Mouse (Mus musculus): Measurements from ENCODE around the gene Dgat2. TPM values are rescaled to one million over a fixed set of nuclear protein-coding genes. Genes with fewer than 3 reads are reported as not detected.

Gene Dgat2
- polyA plus RNA-seq, 1 experiment from 2014 or later: 11.9 TPM

DNA sequence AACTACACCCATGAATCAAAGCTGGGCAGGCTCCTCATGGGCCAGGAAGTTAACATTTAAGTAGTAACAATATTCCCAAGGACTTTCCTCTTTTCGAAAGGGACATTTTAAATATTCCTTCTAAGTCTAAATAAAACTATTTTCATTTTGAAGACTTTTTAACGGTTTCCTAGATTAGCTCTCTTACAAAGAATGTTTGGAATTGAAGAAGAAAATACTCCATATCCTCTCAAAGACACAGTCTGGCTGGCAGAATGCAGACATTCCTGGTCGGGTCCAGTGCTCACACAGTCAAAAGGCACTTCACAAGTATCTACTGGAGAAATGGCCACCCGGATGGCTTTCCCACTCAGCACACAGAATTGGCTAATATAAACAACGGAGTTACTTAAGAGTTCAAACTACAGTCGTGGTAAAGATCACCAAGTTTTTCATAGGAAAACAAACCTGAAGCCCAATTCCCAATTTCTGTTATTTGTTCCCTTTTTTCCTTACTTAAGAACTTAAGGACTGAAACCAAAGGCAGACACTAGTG, 50.6 kb downstream of the Dgat2 start:
- Histone ChIP-seq H3K27ac (ENCODE audit: low read depth, low read length) (no peak overlapping the region), H3K9me3 (replicated peaks; ENCODE audit: control insufficient read depth, low read length) (no peaks in the 10 kb centered on the region), H3K36me3 (ENCODE audit: control insufficient read depth, insufficient read depth, low read length) (no peaks in the 10 kb centered on the region), H3K4me3 (ENCODE audit: low read depth, low read length) (no peak overlapping the region), H3K27me3 (replicated peaks; ENCODE audit: control insufficient read depth, insufficient read depth, low read length) (no peaks in the 10 kb centered on the region), H3K4me2 (ENCODE audit: low read length) (no peak overlapping the region), H3K9ac (ENCODE audit: low read length) (no peak overlapping the region), H3K4me1 (ENCODE audit: control insufficient read depth, insufficient read depth, low read length) (no peaks in the 10 kb centered on the region)
- no peak for ATAC-seq
- WGBS: 85% methylated on average over 6 of the region's 6 CpGs
- DNase-seq (ENCODE audit: low spot score): no peak

- no peaks in the 10 kb centered on the region for H3K27me3 ChIP-seq (replicated peaks; ENCODE audit: control insufficient read depth, insufficient read depth, low read length)
- no peaks in the 10 kb centered on the region for H3K36me3 ChIP-seq (ENCODE audit: control insufficient read depth, insufficient read depth, low read length)
- H3K9me3 ChIP-seq (replicated peaks; ENCODE audit: control insufficient read depth, low read length): no peaks in the 10 kb centered on the region; the same call in 1 of the 2 replicates
- H3K9ac ChIP-seq (ENCODE audit: low read length): no peak overlapping the region
- H3K27ac ChIP-seq (ENCODE audit: low read depth, low read length): no peak overlapping the region
- ATAC-seq (no peak), DNase-seq (ENCODE audit: low spot score) (no peak)
- WGBS: 91% methylated on average over 8 of the region's 8 CpGs
- H3K4me1 ChIP-seq (ENCODE audit: control insufficient read depth, insufficient read depth, low read length): no peaks in the 10 kb centered on the region
- H3K4me3 ChIP-seq (ENCODE audit: low read depth, low read length): no peak overlapping the region
- H3K4me2 ChIP-seq (ENCODE audit: low read length): no peak overlapping the region
Measured at GRCm38 (mm10) chr7:99128965-99129364, 53.6 kb downstream of the Dgat2 start.

GRCm38 (mm10) chr7:99128020-99128950, 54.2 kb downstream of the Dgat2 start:
- ATAC-seq (no peak), DNase-seq (ENCODE audit: low spot score) (no peak)
- Histone ChIP-seq H3K4me1 (ENCODE audit: control insufficient read depth, insufficient read depth, low read length) (no peaks in the 10 kb centered on the region), H3K27ac (ENCODE audit: low read depth, low read length) (no peak overlapping the region), H3K36me3 (ENCODE audit: control insufficient read depth, insufficient read depth, low read length) (no peaks in the 10 kb centered on the region), H3K4me3 (ENCODE audit: low read depth, low read length) (no peak overlapping the region), H3K27me3 (replicated peaks; ENCODE audit: control insufficient read depth, insufficient read depth, low read length) (no peaks in the 10 kb centered on the region), H3K9ac (ENCODE audit: low read length) (no peak overlapping the region), H3K4me2 (ENCODE audit: low read length) (no peak overlapping the region), H3K9me3 (replicated peaks; ENCODE audit: control insufficient read depth, low read length) (no peaks in the 10 kb centered on the region; the same call in 1 of the 2 replicates)
- 51% methylated on average over 10 of the region's 10 CpGs for WGBS

- H3K4me1 ChIP-seq (ENCODE audit: control insufficient read depth, insufficient read depth, low read length): no peaks in the 10 kb centered on the region
- no peaks in the 10 kb centered on the region for H3K27me3 ChIP-seq (replicated peaks; ENCODE audit: control insufficient read depth, insufficient read depth, low read length)
- no peaks in the 10 kb centered on the region; the same call in 1 of the 2 replicates for H3K9me3 ChIP-seq (replicated peaks; ENCODE audit: control insufficient read depth, low read length)
- H3K9ac ChIP-seq (ENCODE audit: low read length): no peak overlapping the region
- DNase-seq (ENCODE audit: low spot score) (no peak), ATAC-seq (no peak)
- no peak overlapping the region for H3K4me3 ChIP-seq (ENCODE audit: low read depth, low read length)
- no peak overlapping the region for H3K4me2 ChIP-seq (ENCODE audit: low read length)
- 81% methylated on average over 8 of the region's 8 CpGs for WGBS
- no peaks in the 10 kb centered on the region for H3K36me3 ChIP-seq (ENCODE audit: control insufficient read depth, insufficient read depth, low read length)
- no peak overlapping the region for H3K27ac ChIP-seq (ENCODE audit: low read depth, low read length)
Measured at GRCm38 (mm10) chr7:99126057-99126456, 56.5 kb downstream of the Dgat2 start.

- Histone ChIP-seq H3K4me3 (ENCODE audit: low read depth, low read length) (no peak overlapping the region), H3K27me3 (replicated peaks; ENCODE audit: control insufficient read depth, insufficient read depth, low read length) (no peaks in the 10 kb centered on the region), H3K4me1 (ENCODE audit: control insufficient read depth, insufficient read depth, low read length) (no peaks in the 10 kb centered on the region), H3K9me3 (replicated peaks; ENCODE audit: control insufficient read depth, low read length) (no peaks in the 10 kb centered on the region; the same call in 1 of the 2 replicates), H3K36me3 (ENCODE audit: control insufficient read depth, insufficient read depth, low read length) (no peaks in the 10 kb centered on the region), H3K9ac (ENCODE audit: low read length) (no peak overlapping the region), H3K27ac (ENCODE audit: low read depth, low read length) (no peak overlapping the region), H3K4me2 (ENCODE audit: low read length) (no peak overlapping the region)
- WGBS: 70% methylated on average over 5 of the region's 5 CpGs
- no peak for DNase-seq (ENCODE audit: low spot score)
- ATAC-seq: no peak
Measured at GRCm38 (mm10) chr7:99122651-99123050, 59.9 kb downstream of the Dgat2 start.

DNA sequence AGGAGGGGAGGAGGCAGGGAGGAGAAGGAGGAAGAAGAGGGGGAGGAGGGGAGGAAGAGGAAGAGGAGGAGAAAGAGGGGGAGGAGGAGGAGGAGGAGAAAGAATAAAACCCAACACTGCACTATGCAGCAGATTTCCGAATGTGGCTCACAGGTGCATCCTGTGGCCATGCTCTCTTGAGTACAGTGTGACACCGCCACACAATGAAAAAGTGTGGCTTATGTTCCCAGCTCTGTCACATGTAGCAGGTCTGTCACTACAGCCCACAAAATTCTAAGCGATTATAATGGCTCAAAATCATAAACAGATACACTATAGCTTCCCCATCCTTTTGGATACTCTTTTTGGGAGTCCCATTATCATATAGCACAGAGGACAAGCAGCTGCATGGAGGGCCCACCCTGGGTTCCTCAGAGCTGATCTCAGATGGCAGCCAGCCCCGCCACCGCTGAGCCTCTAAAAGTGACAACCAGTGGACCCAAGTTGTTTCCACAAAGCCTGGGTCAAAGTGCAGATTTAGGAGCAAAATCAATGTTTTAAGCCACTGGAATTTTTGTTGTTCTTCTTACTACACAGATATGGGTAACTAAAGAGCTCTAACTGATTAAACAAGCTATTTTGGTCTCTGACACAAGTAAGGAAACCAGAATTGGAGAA, 61.5 kb downstream of the Dgat2 start:
- WGBS: 91% methylated on average over 5 of the region's 5 CpGs
- no peak for ATAC-seq

GRCm38 (mm10) chr7:99120082-99120481, 62.4 kb downstream of the Dgat2 start:
- ATAC-seq (no peak), DNase-seq (ENCODE audit: low spot score) (no peak)
- no peaks in the 10 kb centered on the region for H3K4me1 ChIP-seq (ENCODE audit: control insufficient read depth, insufficient read depth, low read length)
- no peaks in the 10 kb centered on the region for H3K27me3 ChIP-seq (replicated peaks; ENCODE audit: control insufficient read depth, insufficient read depth, low read length)
- H3K9ac ChIP-seq (ENCODE audit: low read length): no peak overlapping the region
- H3K4me2 ChIP-seq (ENCODE audit: low read length): no peak overlapping the region
- no peaks in the 10 kb centered on the region for H3K36me3 ChIP-seq (ENCODE audit: control insufficient read depth, insufficient read depth, low read length)
- no peak overlapping the region for H3K4me3 ChIP-seq (ENCODE audit: low read depth, low read length)
- no peak overlapping the region for H3K27ac ChIP-seq (ENCODE audit: low read depth, low read length)
- WGBS: 79% methylated on average over 4 of the region's 4 CpGs
- no peaks in the 10 kb centered on the region; the same call in 1 of the 2 replicates for H3K9me3 ChIP-seq (replicated peaks; ENCODE audit: control insufficient read depth, low read length)

More for the DNA sequence above, 61.5 kb downstream of the Dgat2 start:
- Histone ChIP-seq H3K4me2 (ENCODE audit: low read length) (no peak overlapping the region), H3K4me1 (ENCODE audit: control insufficient read depth, insufficient read depth, low read length) (no peaks in the 10 kb centered on the region), H3K9ac (ENCODE audit: low read length) (no peak overlapping the region), H3K36me3 (ENCODE audit: control insufficient read depth, insufficient read depth, low read length) (no peaks in the 10 kb centered on the region), H3K9me3 (replicated peaks; ENCODE audit: control insufficient read depth, low read length) (no peaks in the 10 kb centered on the region; the same call in 1 of the 2 replicates), H3K4me3 (ENCODE audit: low read depth, low read length) (no peak overlapping the region), H3K27ac (ENCODE audit: low read depth, low read length) (no peak overlapping the region), H3K27me3 (replicated peaks; ENCODE audit: control insufficient read depth, insufficient read depth, low read length) (no peaks in the 10 kb centered on the region)
- DNase-seq (ENCODE audit: low spot score): no peak

DNA sequence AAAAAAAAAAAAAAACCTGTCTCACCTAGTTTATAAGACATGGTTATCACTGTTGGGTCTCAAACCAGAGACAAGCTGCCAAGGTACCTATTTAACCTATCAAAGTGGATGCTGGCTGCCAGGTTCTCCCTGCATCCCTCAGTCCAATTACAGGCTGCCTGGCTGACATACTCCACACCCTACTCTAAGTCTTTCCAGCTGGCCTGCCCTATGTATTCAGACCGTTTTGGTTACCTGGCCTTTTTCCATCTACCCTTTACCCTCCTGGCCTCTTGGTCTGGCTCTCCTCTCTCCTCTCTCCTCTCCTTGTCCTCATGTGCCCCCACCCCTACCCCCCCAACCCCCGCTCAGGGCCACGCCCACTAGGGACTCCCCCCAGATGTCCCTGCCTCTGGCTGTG, 65.7 kb downstream of the Dgat2 start:
- Histone ChIP-seq H3K27me3 (replicated peaks; ENCODE audit: control insufficient read depth, insufficient read depth, low read length) (no peaks in the 10 kb centered on the region), H3K4me1 (ENCODE audit: control insufficient read depth, insufficient read depth, low read length) (no peaks in the 10 kb centered on the region), H3K9me3 (replicated peaks; ENCODE audit: control insufficient read depth, low read length) (no peaks in the 10 kb centered on the region), H3K9ac (ENCODE audit: low read length) (no peak overlapping the region), H3K4me2 (ENCODE audit: low read length) (no peak overlapping the region), H3K4me3 (ENCODE audit: low read depth, low read length) (no peak overlapping the region), H3K27ac (ENCODE audit: low read depth, low read length) (no peak overlapping the region), H3K36me3 (ENCODE audit: control insufficient read depth, insufficient read depth, low read length) (no peaks in the 10 kb centered on the region)
- 82% methylated on average over 3 of the region's 3 CpGs for WGBS
- no peak for DNase-seq (ENCODE audit: low spot score)
- no peak for ATAC-seq

All from forebrain, embryonic 14.5 days (tissue).